Mouse (Mus musculus): Measurements from ENCODE around the gene Sorcs1. TPM values are rescaled to one million over a fixed set of nuclear protein-coding genes. Genes with fewer than 3 reads are reported as not detected.
A peak's percentile ranks its signal among the peaks of the same experiment; 100 is the strongest.

The Sorcs1 gene
- total RNA-seq, 1 experiment from 2014 or later, result 0.96 TPM

DNA sequence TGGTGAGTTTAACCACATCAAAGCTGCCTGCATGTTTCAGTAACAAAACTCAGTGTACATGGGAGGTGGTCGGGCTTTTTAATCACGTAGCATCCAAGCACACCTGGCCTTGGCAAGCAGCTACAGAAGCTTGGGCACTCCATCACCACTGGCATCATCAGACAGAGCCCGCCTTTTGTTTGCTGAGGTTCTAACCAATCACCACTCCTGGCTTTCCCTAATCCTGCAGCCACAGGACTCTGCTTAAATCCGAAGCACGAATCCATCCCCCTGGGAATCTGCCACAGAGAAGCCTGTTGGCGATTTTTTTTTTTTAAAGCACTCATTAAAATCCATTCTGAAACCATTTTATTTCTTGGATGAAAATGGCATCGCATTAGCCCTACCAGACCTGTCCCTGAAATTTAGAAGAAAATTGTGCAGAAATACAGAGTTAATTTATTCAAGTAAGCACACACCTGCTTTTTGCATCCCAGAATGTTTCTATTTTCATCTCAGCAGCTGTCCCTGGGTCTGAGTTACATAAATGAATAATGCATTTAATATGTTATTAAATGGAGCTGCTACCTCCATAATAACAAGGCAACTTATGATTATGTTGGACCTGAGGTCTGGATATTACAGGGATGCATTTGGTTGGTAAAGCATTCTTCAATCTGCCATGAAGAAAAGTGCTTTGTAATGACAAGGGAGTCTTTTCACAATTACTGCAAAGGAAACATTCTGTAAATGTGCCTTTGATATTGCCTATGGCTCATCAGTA, 463.8 kb downstream of the Sorcs1 start:
- no peak for DNase-seq

GRCm38 (mm10) chr19:50210456-50210855, 468.0 kb downstream of the Sorcs1 start:
- no peak for DNase-seq

GRCm38 (mm10) chr19:50204341-50204740, 474.1 kb downstream of the Sorcs1 start:
- DNase-seq, result no peak

GRCm38 (mm10) chr19:50196592-50196991, 481.9 kb downstream of the Sorcs1 start:
- no peak for DNase-seq

DNA sequence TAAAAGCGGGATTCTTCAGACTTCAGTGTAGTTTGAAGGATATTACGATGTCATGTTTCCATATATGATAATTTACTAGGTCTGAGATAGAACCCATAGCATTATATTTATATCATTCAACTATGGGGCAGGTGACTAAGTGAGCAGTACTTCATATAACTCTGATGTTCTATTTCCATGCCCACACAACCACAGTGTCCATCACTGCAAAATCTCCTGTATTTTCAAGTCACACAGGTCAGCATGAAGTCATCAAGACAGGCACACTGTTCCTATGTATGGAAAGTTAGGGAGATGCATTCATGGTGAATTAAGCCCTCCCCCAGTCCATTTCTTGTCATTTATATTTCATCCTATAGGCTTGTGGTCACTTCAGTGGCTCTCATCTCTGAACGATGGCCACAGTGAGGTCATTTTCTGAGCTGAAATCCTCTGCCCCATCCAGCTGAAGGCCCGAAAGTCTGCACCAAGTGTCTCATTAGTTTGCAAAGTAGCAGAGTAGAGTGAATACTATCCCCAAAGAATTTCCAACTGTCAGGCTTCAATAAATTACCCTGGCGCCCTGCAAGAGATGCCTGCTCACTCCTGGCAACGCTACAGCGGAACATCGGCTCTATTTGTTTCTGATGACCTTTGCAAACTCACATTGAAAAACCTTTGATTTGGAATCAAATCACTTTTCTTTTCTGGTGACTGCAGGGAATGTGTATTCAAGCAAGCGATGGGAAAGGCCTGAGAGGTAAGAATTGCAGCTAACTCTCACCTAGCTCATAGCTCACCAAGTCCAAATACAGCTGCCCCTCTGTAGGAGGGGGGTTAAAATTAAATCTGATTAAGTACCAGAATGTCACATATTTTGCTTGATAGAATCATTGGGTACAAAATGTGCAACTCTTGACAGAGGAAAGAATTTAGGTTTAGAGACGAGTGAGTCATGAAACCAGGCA, 492.4 kb downstream of the Sorcs1 start:
- no peak for DNase-seq

- DNase-seq, result peak; percentile 56
Observed at GRCm38 (mm10) chr19:50184901-50185623, 493.4 kb downstream of the Sorcs1 start.

GRCm38 (mm10) chr19:50178851-50179250, 499.6 kb downstream of the Sorcs1 start:
- DNase-seq, result no peak

- DNase-seq, result no peak
Observed at GRCm38 (mm10) chr19:50178151-50178550, 500.3 kb downstream of the Sorcs1 start.

DNA sequence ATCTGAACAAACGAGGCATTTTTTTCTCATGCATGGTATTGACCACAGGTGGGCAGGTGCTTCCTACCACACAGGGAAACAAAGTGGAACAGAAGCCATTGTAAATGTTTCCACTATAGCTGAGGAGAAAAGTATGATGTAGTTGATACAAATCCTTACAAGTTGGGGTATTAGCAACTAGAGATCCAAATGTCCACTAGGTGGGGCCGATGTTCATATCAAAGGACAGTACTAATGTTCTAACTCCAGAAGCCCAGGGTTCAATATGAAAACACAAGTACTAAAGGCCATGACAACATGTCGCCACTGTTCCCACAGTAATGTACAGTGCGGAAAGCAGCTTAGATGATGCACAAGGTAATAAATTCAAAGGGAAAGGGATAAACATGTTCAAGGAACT, 506.6 kb downstream of the Sorcs1 start:
- DNase-seq, result peak; percentile 4

- no peak for DNase-seq
Observed at GRCm38 (mm10) chr19:50151111-50151510, 527.3 kb downstream of the Sorcs1 start.

DNA sequence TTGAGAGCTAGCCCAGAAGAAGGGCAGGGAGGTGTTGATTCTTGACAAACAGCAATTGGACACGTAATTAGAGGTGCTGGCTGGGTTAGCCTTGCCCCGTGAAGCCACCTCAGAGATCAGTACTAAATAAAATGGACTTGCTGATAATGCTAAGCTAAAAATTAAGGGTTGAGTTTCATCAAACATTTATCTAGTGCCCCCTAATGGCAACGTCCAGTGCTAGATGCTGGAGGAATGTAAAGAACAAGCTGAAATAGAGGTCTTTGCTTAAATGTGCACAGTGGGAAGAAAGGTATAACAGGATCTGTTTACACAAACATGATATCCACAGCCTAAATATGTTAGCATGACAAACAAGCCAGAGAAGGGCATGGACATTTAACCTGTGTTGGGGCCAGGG, 532.5 kb downstream of the Sorcs1 start:
- no peak for DNase-seq

DNA sequence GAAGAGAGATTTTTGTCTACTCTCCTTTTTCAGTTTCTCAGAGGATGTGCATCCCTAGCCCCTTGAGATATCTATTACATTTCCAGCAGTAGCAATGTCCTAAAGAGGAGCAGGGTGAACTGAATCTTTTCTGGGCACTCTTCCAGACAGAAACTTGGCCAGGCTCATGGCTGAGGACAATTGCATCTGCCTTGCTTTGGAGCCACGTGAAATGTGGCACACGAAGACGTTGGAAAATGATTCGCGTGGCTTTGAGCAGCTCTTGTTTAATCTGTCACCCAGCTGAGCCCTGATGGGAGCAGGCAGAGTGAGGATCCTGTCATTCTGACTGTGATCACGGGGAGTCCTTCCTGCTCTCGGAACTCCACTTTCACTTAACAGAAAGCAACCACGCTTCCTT, 536.6 kb downstream of the Sorcs1 start:
- no peak for DNase-seq

DNA sequence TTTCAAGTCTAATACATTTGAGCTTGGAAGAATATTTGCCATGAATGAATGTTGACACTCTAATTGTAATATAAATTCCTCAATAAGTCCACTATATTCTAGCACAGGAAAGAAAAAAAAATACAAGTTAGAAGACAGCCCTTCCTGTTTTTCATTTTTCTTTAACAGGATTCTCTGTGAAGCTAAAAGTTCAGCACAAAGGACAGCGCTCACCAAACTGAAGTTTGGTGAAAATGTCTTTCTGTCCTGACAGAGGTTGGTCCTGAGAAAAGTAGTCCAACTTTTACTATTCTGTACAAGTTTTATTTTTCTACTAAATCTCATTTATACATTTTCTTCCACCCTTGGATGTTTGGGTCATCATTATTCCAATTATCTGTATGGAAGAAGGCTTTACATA, 543.8 kb downstream of the Sorcs1 start:
- DNase-seq, result no peak

- DNase-seq, result no peak
Observed at GRCm38 (mm10) chr19:50105842-50106585, 572.4 kb downstream of the Sorcs1 start.

Small RNAs within 50 kb of the gene (microRNA-seq; reads per million reads assigned to microRNA genes)
- gene Gm27749, result 0 reads per million in 2 experiments
